Mouse (Mus musculus) neural tube, embryonic 15.5 days (tissue): ENCODE data around the gene Adcy1. TPM values are rescaled to one million over a fixed set of nuclear protein-coding genes. Genes with fewer than 3 reads are reported as not detected.
A peak's percentile ranks its signal among the peaks of the same experiment; 100 is the strongest.

ENCODE experiments used
- ATAC-seq: fragments of 200-750 bp; cut with Nextera tagmentation; 2 replicates; pipeline ENCODE4 v1.8.0; 2017; ENCODE audit warnings: mild to moderate bottlenecking, moderate TSS enrichment, moderate library complexity; ENCODE audit not compliant: low FRiP score
- H3K27ac ChIP-seq: fragments of 300-500 bp; sonication (generic); replicated peaks from 2 replicates; pipeline ENCODE4 v1.5.1; 2015; ENCODE audit warnings: mild to moderate bottlenecking, inconsistent platforms
- H3K27me3 ChIP-seq: fragments of 300-500 bp; sonication (generic); replicated peaks from 2 replicates; pipeline ENCODE4 v1.6.1; 2015; ENCODE audit warnings: inconsistent platforms
- H3K36me3 ChIP-seq: fragments of 300-500 bp; sonication (generic); 2 replicates; pipeline ENCODE4 v1.6.1; 2015; ENCODE audit warnings: inconsistent platforms
- H3K4me1 ChIP-seq: fragments of 300-500 bp; sonication (generic); 2 replicates; pipeline ENCODE4 v1.6.1; 2015; ENCODE audit warnings: inconsistent platforms
- H3K4me2 ChIP-seq: fragments of 300-500 bp; sonication (generic); 2 replicates; pipeline ENCODE4 v1.6.1; 2015; ENCODE audit warnings: inconsistent platforms, mild to moderate bottlenecking, moderate library complexity
- H3K4me3 ChIP-seq: fragments of 300-500 bp; sonication (generic); replicated peaks from 2 replicates; pipeline ENCODE4 v1.5.1; 2015; ENCODE audit warnings: mild to moderate bottlenecking, inconsistent platforms
- H3K9ac ChIP-seq: fragments of 300-500 bp; sonication (generic); replicated peaks from 2 replicates; pipeline ENCODE4 v1.6.1; 2015; ENCODE audit warnings: mild to moderate bottlenecking, inconsistent platforms
- H3K9me3 ChIP-seq: fragments of 300-500 bp; sonication (generic); replicated peaks from 2 replicates; pipeline ENCODE4 v1.6.1; 2016; ENCODE audit warnings: inconsistent platforms
- WGBS: fragments of 180-500 bp; shearing (Covaris S2); methylation state at CpG from one replicate; pipeline ENCODE4 v1.1.7; 2015; ENCODE audit warnings: mixed read lengths; 5-methylcytosine and 5-hydroxymethylcytosine counted together
- polyA plus RNA-seq: library from polyadenylated mRNA; unstranded; fragments of >200 nt; fragmentation: Nextera tagmentation; extraction: Ambion mirVana; gene quantifications from 2 replicates; pipeline ENCODE4 v1.2.1, GENCODE M21; 2015

Gene Adcy1
- polyA plus RNA-seq, 1 experiment from 2014 or later, result 13.3 TPM

DNA sequence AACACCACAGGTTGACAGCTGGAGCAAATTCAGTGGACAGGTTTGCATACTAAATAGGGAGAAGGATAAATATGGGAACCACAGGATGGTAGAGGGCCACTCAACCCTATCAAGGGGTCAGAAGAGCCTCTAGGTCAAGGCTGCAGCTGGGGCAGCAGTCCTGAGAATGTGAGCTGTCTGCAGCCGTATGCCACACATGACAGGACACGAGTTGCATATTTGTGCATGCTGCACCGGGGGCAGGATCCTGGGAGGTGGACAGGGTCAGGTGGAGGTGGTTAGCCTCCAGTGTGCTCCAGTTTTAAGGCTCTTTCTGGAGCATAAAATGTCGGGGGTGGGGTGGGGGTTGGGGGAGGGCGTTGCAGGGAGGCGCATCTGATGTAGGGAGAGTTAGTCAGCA lies 8.3 kb downstream of the Adcy1 start:
- 76% methylated on average over 6 of the region's 6 CpGs for whole genome bisulfite sequencing

DNA sequence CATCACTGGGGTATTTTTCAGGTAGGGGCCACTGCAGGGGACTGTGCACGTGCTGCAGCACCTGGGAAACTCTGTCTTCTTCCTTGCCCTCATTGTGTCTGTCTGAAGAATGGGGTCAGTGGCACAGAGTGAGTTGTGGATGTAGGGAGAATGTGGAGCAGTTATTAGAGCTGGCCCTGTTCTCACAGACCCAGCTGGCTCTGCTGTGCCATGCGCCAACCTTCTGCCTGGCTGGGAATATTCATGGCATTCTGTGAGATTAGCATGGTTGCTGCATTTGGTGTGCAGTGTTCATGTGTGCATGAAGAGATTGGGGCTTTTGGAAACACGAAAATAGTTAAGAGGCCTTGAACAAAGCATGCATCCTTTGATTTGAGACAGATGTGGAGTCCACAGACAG lies 10.3 kb downstream of the Adcy1 start:
- ATAC-seq, result no peak
- no peaks in the 10 kb centered on the region for H3K27me3 ChIP-seq
- H3K4me1 ChIP-seq, result peaks cover 22% of the 10 kb centered on the region
- H3K36me3 ChIP-seq, result no peaks in the 10 kb centered on the region
- no peaks in the 10 kb centered on the region for H3K9me3 ChIP-seq
- no peak overlapping the region for H3K9ac ChIP-seq
- H3K27ac ChIP-seq, result no peak overlapping the region
- 75% methylated on average over 3 of the region's 3 CpGs for WGBS
- H3K4me2 ChIP-seq, result no peak overlapping the region
- H3K4me3 ChIP-seq, result no peak overlapping the region

More for the DNA sequence above, 8.3 kb downstream of the Adcy1 start:
- no peak for ATAC-seq
- H3K4me3 ChIP-seq, result no peak overlapping the region
- peaks cover 38% of the 10 kb centered on the region for H3K4me1 ChIP-seq
- H3K27ac ChIP-seq, result no peak overlapping the region
- no peak overlapping the region for H3K4me2 ChIP-seq
- H3K36me3 ChIP-seq, result no peaks in the 10 kb centered on the region
- no peaks in the 10 kb centered on the region for H3K27me3 ChIP-seq
- H3K9ac ChIP-seq, result no peak overlapping the region
- no peaks in the 10 kb centered on the region for H3K9me3 ChIP-seq

DNA sequence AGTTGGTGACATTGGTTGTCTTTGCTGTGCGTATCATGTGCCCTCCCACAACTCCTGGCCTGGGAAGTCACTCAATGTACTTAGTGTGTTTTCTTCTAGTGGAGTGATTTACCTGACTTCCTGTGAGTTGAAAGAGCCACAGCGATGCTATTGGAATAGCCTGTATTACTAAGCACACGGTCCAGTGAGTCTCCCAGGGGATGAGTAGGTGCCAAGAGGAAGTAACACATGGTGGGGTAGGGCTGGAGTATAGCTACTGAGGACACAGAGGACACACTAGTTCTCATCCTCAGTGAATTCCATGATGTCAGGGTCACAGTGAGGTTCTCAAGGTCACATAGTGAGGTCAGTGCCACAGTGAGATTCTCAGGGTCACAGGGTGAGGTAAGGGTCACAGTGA lies 13.2 kb downstream of the Adcy1 start:
- Histone ChIP-seq H3K27ac (no peak overlapping the region), H3K9me3 (no peaks in the 10 kb centered on the region), H3K9ac (no peak overlapping the region), H3K4me2 (no peak overlapping the region), H3K4me1 (peaks cover 6% of the 10 kb centered on the region; the same call in 1 of the 2 replicates), H3K4me3 (no peak overlapping the region), H3K27me3 (no peaks in the 10 kb centered on the region), H3K36me3 (0 out of 2 replicates have a peak, but pooled peaks cover 3% of the 10 kb centered on the region)
- 71% methylated on average over 3 of the region's 3 CpGs for WGBS
- no peak for ATAC-seq

DNA sequence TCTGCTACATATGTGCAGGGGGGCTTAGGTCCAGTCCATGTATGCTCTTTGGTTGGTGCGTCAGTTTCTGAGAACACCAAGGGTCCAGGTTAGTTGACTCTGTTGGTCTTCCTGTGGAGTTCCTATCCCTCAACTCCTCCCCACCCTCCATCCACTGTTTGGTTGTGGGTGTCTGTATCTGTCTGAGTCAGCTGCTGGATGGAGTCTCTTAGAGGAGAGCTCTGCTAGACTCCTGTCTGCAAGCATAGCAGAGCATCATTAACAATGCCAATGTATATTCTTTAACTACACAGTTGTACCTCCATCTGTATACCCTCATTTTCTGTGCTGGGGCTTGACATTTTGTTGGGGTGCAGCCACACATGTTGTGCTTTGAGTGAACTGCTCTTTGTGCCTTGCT lies 18.6 kb downstream of the Adcy1 start:
- no peak overlapping the region for H3K4me3 ChIP-seq
- H3K4me2 ChIP-seq, result no peak overlapping the region
- peaks cover 5% of the 10 kb centered on the region; the same call in 1 of the 2 replicates for H3K36me3 ChIP-seq
- 95% methylated on average over 1 of the region's 1 CpGs for WGBS
- H3K9me3 ChIP-seq, result no peaks in the 10 kb centered on the region
- no peak for ATAC-seq
- H3K27me3 ChIP-seq, result no peaks in the 10 kb centered on the region
- H3K4me1 ChIP-seq, result no peaks in the 10 kb centered on the region
- no peak overlapping the region for H3K9ac ChIP-seq
- no peak overlapping the region for H3K27ac ChIP-seq

DNA sequence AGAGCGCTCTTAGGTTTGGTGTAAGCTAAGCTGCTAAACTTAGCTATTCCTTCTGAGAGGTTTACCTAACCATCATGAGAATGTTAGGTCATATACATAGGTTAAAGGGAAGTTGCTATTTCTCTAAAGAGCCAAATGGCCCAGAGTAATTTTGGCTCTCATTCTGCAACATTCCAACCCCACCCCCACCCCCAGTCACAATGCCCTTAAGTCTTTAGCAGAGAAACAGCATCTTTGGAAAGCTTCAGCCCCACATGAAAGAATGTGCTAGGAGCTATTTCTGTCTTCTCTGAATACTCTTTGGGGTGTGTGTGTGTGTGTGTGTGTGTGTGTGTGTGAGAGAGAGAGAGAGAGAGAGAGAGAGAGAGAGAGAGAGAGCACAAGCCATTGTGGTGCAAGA lies 20.6 kb downstream of the Adcy1 start:
- Histone ChIP-seq H3K4me3 (no peak overlapping the region), H3K9me3 (no peaks in the 10 kb centered on the region), H3K4me2 (no peak overlapping the region), H3K27ac (no peak overlapping the region), H3K9ac (no peak overlapping the region), H3K27me3 (no peaks in the 10 kb centered on the region), H3K4me1 (no peaks in the 10 kb centered on the region), H3K36me3 (peaks cover 3% of the 10 kb centered on the region; the same call in 1 of the 2 replicates)
- ATAC-seq, result no peak
- 97% methylated on average over 1 of the region's 1 CpGs for WGBS

DNA sequence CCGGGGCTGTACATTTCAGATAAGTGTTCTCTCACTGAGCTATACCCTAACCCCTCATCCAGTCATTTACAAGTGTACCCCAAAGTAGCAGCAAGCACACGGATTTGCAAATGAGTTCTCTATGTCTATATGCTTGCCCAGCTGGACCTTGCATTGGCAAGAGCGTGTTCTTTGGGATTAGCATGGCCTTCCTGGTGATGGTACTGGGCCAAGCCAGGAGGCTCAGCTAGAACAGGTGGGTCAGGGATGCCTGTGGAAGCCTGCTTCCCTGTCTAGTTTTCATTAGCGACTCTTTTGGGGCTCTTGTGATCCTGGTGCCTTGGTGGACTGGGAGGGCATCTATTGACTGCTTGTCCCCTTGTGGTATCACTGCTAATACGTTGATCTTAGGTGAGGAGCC lies 21.9 kb downstream of the Adcy1 start:
- ATAC-seq, result no peak
- no peak overlapping the region for H3K9ac ChIP-seq
- WGBS, result 86% methylated on average over 5 of the region's 5 CpGs
- no peaks in the 10 kb centered on the region for H3K4me1 ChIP-seq
- no peaks in the 10 kb centered on the region for H3K9me3 ChIP-seq
- H3K27me3 ChIP-seq, result no peaks in the 10 kb centered on the region
- H3K36me3 ChIP-seq, result peaks cover 3% of the 10 kb centered on the region; the same call in 1 of the 2 replicates
- H3K4me3 ChIP-seq, result no peak overlapping the region
- H3K4me2 ChIP-seq, result no peak overlapping the region
- H3K27ac ChIP-seq, result no peak overlapping the region

DNA sequence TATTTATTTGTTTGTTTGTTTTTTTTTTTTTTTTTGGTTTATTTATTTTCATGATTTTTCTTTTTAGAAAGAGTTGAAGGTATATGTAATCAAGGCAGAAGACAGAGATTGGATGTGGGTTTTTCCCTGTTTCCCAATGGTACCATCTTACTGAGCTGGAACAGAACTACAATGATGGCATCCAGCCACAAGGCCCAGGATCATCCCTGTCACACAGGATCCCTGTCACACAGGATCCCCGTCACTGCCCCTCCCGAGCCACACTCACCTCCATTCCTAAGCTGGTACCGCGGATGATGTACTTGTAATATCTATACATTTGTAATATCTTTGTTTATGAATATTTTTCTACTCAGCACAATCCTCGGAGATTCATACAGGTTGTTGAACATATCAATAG lies 27.8 kb downstream of the Adcy1 start:
- no peaks in the 10 kb centered on the region for H3K9me3 ChIP-seq
- no peaks in the 10 kb centered on the region for H3K27me3 ChIP-seq
- no peak overlapping the region for H3K9ac ChIP-seq
- no peak for ATAC-seq
- H3K27ac ChIP-seq, result no peak overlapping the region
- H3K4me1 ChIP-seq, result no peaks in the 10 kb centered on the region
- H3K4me2 ChIP-seq, result no peak overlapping the region
- H3K4me3 ChIP-seq, result no peak overlapping the region
- 93% methylated on average over 5 of the region's 5 CpGs for WGBS
- H3K36me3 ChIP-seq, result 0 out of 2 replicates have a peak, but pooled peaks cover 5% of the 10 kb centered on the region

DNA sequence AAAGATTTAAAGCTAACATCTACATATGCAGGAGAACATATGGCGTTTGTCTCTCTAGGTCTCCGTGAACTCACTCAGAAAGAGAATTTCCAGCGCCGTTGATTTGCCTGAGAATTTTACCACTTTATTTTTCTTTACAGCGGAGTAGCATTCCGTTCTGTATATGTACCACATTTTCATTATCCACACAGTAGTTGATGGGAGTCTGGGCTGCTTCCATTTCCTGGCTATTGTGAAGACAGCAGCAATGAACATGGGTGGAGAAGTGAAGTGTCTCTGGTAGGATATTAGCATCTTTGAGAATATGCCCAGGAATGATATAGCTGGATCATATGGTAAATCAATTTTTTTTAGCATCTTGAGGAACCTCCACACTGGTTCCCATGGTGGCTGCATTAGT lies 31.6 kb downstream of the Adcy1 start:
- H3K9me3 ChIP-seq, result no peaks in the 10 kb centered on the region
- no peak overlapping the region for H3K4me2 ChIP-seq
- H3K4me3 ChIP-seq, result no peak overlapping the region
- H3K9ac ChIP-seq, result no peak overlapping the region
- ATAC-seq, result no peak
- 96% methylated on average over 6 of the region's 6 CpGs for WGBS
- no peaks in the 10 kb centered on the region for H3K4me1 ChIP-seq
- no peak overlapping the region for H3K27ac ChIP-seq
- H3K36me3 ChIP-seq, result 0 out of 2 replicates have a peak, but pooled peaks cover 5% of the 10 kb centered on the region
- no peaks in the 10 kb centered on the region for H3K27me3 ChIP-seq

DNA sequence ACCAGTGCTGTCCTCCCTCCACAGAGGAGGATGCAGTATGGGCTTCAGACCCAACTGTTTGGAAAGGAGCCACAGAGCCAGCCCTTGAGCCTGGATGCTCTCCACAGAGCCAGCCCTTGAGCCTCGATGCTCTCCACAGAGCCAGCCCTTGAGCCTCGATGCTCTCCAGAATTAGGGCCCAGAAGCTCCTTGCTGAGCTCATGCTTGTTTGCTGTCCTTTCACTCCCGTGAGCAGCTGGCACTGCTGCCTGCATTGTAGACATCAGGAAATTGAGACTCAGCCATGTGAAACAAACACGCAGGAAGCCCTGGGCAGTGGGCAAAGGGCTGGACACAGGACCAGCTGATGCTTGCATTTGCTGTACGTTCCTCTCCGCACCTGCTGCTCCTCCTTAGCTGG lies 38.4 kb downstream of the Adcy1 start:
- Histone ChIP-seq H3K4me1 (peaks cover 30% of the 10 kb centered on the region), H3K4me2 (no peak overlapping the region), H3K4me3 (no peak overlapping the region), H3K27me3 (no peaks in the 10 kb centered on the region), H3K9me3 (no peaks in the 10 kb centered on the region), H3K36me3 (peaks cover 4% of the 10 kb centered on the region; the same call in 1 of the 2 replicates), H3K9ac (no peak overlapping the region), H3K27ac (peak overlapping the region; percentile 75)
- WGBS, result 50% methylated on average over 6 of the region's 6 CpGs
- no peak for ATAC-seq

DNA sequence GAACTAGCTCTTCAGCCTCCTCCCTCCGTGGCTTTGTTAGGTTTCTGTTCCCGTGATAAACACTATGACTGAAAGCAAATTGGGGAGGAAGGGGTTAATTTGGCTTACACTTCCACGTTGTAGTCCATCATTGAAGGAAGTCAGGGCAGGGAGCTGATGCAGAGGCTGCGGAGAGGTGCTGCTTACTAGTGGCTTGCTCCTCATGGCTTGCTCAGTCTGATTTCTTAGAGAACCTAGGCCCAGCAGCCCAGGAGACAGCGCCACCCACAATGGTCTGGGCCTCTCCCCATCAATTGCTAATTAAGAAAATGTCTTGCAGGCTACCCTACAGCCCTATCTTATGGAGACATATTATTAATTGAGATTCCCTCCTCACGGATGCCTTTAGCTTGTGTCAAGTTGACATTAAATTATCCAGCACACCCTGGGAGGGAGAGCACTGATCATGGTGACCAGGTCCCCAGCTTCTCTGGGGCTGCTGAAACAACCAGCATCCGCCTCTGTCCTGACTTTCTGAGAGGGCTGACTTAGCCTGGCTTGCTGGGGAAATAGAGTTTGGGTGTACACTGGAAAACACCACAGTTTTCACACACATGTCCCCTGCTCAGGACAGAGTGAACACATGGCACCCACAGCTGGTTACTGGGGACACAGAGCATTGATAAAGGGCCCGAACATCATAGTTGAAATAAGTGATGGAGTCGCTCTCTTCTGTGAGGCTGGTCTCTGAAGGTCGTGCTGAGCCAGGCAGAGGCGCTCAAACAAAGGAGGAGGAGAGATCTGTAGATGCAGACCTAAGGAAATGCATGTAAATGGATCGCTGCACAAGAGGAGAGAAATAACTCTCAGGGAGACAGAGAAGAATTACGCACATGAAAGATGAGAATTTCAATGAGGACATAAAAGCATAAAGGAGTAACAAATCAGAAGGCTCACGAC lies 39.2 kb downstream of the Adcy1 start:
- ATAC-seq, result peak; percentile 74
- H3K4me3 ChIP-seq, result no peak overlapping the region
- no peaks in the 10 kb centered on the region for H3K9me3 ChIP-seq
- peak overlapping the region; percentile 75 for H3K27ac ChIP-seq
- no peak overlapping the region for H3K9ac ChIP-seq
- 0 out of 2 replicates have a peak overlapping the region, but pooled peaks have one; percentile 11 for H3K4me2 ChIP-seq
- peaks cover 30% of the 10 kb centered on the region for H3K4me1 ChIP-seq
- no peaks in the 10 kb centered on the region for H3K27me3 ChIP-seq
- H3K36me3 ChIP-seq, result peaks cover 4% of the 10 kb centered on the region; the same call in 1 of the 2 replicates
- WGBS, result 31% methylated on average over 14 of the region's 14 CpGs

DNA sequence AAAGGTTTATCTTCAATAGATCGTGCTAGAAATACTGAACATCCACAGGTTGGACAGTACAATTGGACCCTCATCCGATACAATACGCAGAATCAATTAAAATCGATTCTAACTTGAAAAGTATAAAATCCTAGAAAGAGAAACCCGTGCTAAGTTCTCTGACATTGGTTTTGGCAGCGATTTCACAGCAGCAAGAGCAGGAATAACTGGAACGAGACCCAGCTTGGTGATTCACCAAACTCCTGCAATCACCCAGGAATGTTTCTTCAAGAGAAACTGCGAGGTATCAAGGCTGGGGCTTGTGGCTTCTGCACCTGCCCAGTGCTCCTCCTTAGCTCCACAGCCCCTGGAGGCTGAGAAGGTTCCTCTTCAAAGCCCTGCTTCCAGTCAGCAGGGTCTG lies 42.0 kb downstream of the Adcy1 start:
- 93% methylated on average over 8 of the region's 8 CpGs for WGBS
- Histone ChIP-seq H3K36me3 (peaks cover 13% of the 10 kb centered on the region; the same call in 1 of the 2 replicates), H3K27ac (no peak overlapping the region), H3K4me1 (peaks cover 27% of the 10 kb centered on the region), H3K4me2 (no peak overlapping the region), H3K9ac (no peak overlapping the region), H3K27me3 (no peaks in the 10 kb centered on the region), H3K4me3 (no peak overlapping the region), H3K9me3 (no peaks in the 10 kb centered on the region)
- no peak for ATAC-seq

DNA sequence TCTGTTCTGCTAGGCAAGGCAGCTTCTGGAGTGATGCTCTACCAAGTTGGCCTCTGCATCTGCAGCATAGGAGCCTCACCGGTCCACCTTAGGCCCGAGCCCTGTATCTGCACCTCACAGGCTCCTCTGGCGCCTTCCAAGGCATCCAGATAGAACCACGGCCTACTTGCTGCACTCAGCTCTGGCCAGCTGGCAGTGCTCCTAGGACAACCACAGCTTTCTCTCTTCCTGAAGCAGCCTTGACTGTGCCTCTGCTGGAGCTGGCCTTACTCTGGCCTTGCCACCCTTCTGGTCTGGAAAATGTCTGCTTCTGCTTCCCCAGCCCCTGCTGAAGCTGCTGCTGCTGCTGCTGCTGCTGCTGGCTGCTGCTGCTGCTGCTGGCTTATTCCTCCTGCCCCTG lies 45.8 kb downstream of the Adcy1 start:
- no peak overlapping the region for H3K9ac ChIP-seq
- no peak overlapping the region for H3K4me2 ChIP-seq
- no peak overlapping the region for H3K4me3 ChIP-seq
- no peaks in the 10 kb centered on the region for H3K27me3 ChIP-seq
- peaks cover 13% of the 10 kb centered on the region; the same call in 1 of the 2 replicates for H3K36me3 ChIP-seq
- WGBS, result 92% methylated on average over 4 of the region's 4 CpGs
- H3K4me1 ChIP-seq, result peaks cover 7% of the 10 kb centered on the region
- H3K27ac ChIP-seq, result no peak overlapping the region
- no peaks in the 10 kb centered on the region for H3K9me3 ChIP-seq
- ATAC-seq, result no peak
